Mouse (Mus musculus): ENCODE data around the gene Fars2. TPM values are rescaled to one million over a fixed set of nuclear protein-coding genes. Genes with fewer than 3 reads are reported as not detected.

Gene Fars2
- polyA plus RNA-seq, 1 experiment from 2014 or later = 31.0 TPM

GRCm38 (mm10) chr13:36477648-36478047 lies 360.4 kb downstream of the Fars2 start:
- 80% methylated on average over 5 of the region's 5 CpGs for WGBS
- no peak overlapping the region for H3K27ac ChIP-seq
- H3K27me3 ChIP-seq (ENCODE audit: insufficient read depth, poor library complexity, severe bottlenecking) = no peaks in the 10 kb centered on the region
- no peaks in the 10 kb centered on the region for H3K4me1 ChIP-seq (replicated peaks)
- H3K9me3 ChIP-seq = no peaks in the 10 kb centered on the region
- DNase-seq (ENCODE audit: low spot score) = no peak
- no peaks in the 10 kb centered on the region for H3K36me3 ChIP-seq
- no peak overlapping the region for H3K4me3 ChIP-seq

GRCm38 (mm10) chr13:36478243-36478642 lies 361.0 kb downstream of the Fars2 start:
- 78% methylated on average over 3 of the region's 3 CpGs for WGBS
- no peaks in the 10 kb centered on the region for H3K4me1 ChIP-seq (replicated peaks)

GRCm38 (mm10) chr13:36480101-36480500 lies 362.9 kb downstream of the Fars2 start:
- Histone ChIP-seq H3K9me3 (no peaks in the 10 kb centered on the region), H3K4me3 (no peak overlapping the region), H3K27me3 (ENCODE audit: insufficient read depth, poor library complexity, severe bottlenecking) (no peaks in the 10 kb centered on the region), H3K36me3 (no peaks in the 10 kb centered on the region), H3K4me1 (replicated peaks) (no peaks in the 10 kb centered on the region), H3K27ac (no peak overlapping the region)
- no peak for DNase-seq (ENCODE audit: low spot score)
- 92% methylated on average over 2 of the region's 2 CpGs for WGBS

More at GRCm38 (mm10) chr13:36478243-36478642, 361.0 kb downstream of the Fars2 start:
- Histone ChIP-seq H3K4me3 (no peak overlapping the region), H3K27me3 (ENCODE audit: insufficient read depth, poor library complexity, severe bottlenecking) (no peaks in the 10 kb centered on the region), H3K9me3 (no peaks in the 10 kb centered on the region), H3K36me3 (no peaks in the 10 kb centered on the region), H3K27ac (no peak overlapping the region)
- DNase-seq (ENCODE audit: low spot score) = no peak

GRCm38 (mm10) chr13:36484391-36484790 lies 367.2 kb downstream of the Fars2 start:
- Histone ChIP-seq H3K9me3 (no peaks in the 10 kb centered on the region), H3K4me1 (replicated peaks) (no peaks in the 10 kb centered on the region), H3K4me3 (no peak overlapping the region), H3K36me3 (no peaks in the 10 kb centered on the region), H3K27ac (no peak overlapping the region), H3K27me3 (ENCODE audit: insufficient read depth, poor library complexity, severe bottlenecking) (no peaks in the 10 kb centered on the region)
- no peak for DNase-seq (ENCODE audit: low spot score)
- 96% methylated on average over 2 of the region's 2 CpGs for WGBS

- no peaks in the 10 kb centered on the region for H3K9me3 ChIP-seq
- no peak overlapping the region for H3K27ac ChIP-seq
- no peak overlapping the region for H3K4me3 ChIP-seq
- H3K36me3 ChIP-seq = no peaks in the 10 kb centered on the region
- WGBS = 90% methylated on average over 11 of the region's 11 CpGs
- H3K4me1 ChIP-seq (replicated peaks) = peaks cover 7% of the 10 kb centered on the region
- no peaks in the 10 kb centered on the region for H3K27me3 ChIP-seq (ENCODE audit: insufficient read depth, poor library complexity, severe bottlenecking)
- DNase-seq (ENCODE audit: low spot score) = no peak
Measured at GRCm38 (mm10) chr13:36486756-36487155, 369.5 kb downstream of the Fars2 start.

GRCm38 (mm10) chr13:36489365-36489764 lies 372.2 kb downstream of the Fars2 start:
- Histone ChIP-seq H3K4me3 (no peak overlapping the region), H3K27me3 (ENCODE audit: insufficient read depth, poor library complexity, severe bottlenecking) (no peaks in the 10 kb centered on the region), H3K4me1 (replicated peaks) (peaks cover 7% of the 10 kb centered on the region), H3K36me3 (no peaks in the 10 kb centered on the region), H3K9me3 (no peaks in the 10 kb centered on the region), H3K27ac (no peak overlapping the region)
- WGBS = 83% methylated on average over 2 of the region's 2 CpGs
- DNase-seq (ENCODE audit: low spot score) = no peak

- H3K36me3 ChIP-seq = no peaks in the 10 kb centered on the region
- H3K4me3 ChIP-seq = no peak overlapping the region
- no peaks in the 10 kb centered on the region for H3K9me3 ChIP-seq
- no peak for DNase-seq (ENCODE audit: low spot score)
- peaks cover 7% of the 10 kb centered on the region for H3K4me1 ChIP-seq (replicated peaks)
- no peak overlapping the region for H3K27ac ChIP-seq
- no peaks in the 10 kb centered on the region for H3K27me3 ChIP-seq (ENCODE audit: insufficient read depth, poor library complexity, severe bottlenecking)
- 62% methylated on average over 7 of the region's 7 CpGs for WGBS
Measured at GRCm38 (mm10) chr13:36490612-36491011, 373.4 kb downstream of the Fars2 start.

GRCm38 (mm10) chr13:36492397-36492796 lies 375.2 kb downstream of the Fars2 start:
- WGBS = 87% methylated on average over 3 of the region's 3 CpGs
- Histone ChIP-seq H3K27ac (no peak overlapping the region), H3K4me1 (replicated peaks) (peaks cover 7% of the 10 kb centered on the region), H3K4me3 (no peak overlapping the region), H3K36me3 (no peaks in the 10 kb centered on the region), H3K27me3 (ENCODE audit: insufficient read depth, poor library complexity, severe bottlenecking) (no peaks in the 10 kb centered on the region), H3K9me3 (no peaks in the 10 kb centered on the region)
- DNase-seq (ENCODE audit: low spot score) = no peak

GRCm38 (mm10) chr13:36493294-36493693 lies 376.1 kb downstream of the Fars2 start:
- Histone ChIP-seq H3K4me3 (no peak overlapping the region), H3K4me1 (replicated peaks) (peaks cover 7% of the 10 kb centered on the region), H3K36me3 (no peaks in the 10 kb centered on the region), H3K27me3 (ENCODE audit: insufficient read depth, poor library complexity, severe bottlenecking) (no peaks in the 10 kb centered on the region), H3K9me3 (no peaks in the 10 kb centered on the region), H3K27ac (no peak overlapping the region)
- 82% methylated on average over 2 of the region's 2 CpGs for WGBS
- no peak for DNase-seq (ENCODE audit: low spot score)

GRCm38 (mm10) chr13:36493762-36494161 lies 376.6 kb downstream of the Fars2 start:
- H3K4me3 ChIP-seq = no peak overlapping the region
- WGBS = 85% methylated on average over 7 of the region's 7 CpGs

GRCm38 (mm10) chr13:36495980-36496379 lies 378.8 kb downstream of the Fars2 start:
- whole genome bisulfite sequencing = 87% methylated on average over 2 of the region's 2 CpGs
- peaks cover 4% of the 10 kb centered on the region; the same call in 1 of the 2 replicates for H3K4me1 ChIP-seq (replicated peaks)
- H3K9me3 ChIP-seq = no peaks in the 10 kb centered on the region
- DNase-seq (ENCODE audit: low spot score) = no peak
- H3K27ac ChIP-seq = no peak overlapping the region
- no peak overlapping the region for H3K4me3 ChIP-seq
- H3K27me3 ChIP-seq (ENCODE audit: insufficient read depth, poor library complexity, severe bottlenecking) = no peaks in the 10 kb centered on the region
- H3K36me3 ChIP-seq = no peaks in the 10 kb centered on the region

More at GRCm38 (mm10) chr13:36493762-36494161, 376.6 kb downstream of the Fars2 start:
- no peak for DNase-seq (ENCODE audit: low spot score)
- Histone ChIP-seq H3K4me1 (replicated peaks) (peaks cover 7% of the 10 kb centered on the region), H3K27me3 (ENCODE audit: insufficient read depth, poor library complexity, severe bottlenecking) (no peaks in the 10 kb centered on the region), H3K36me3 (no peaks in the 10 kb centered on the region), H3K9me3 (no peaks in the 10 kb centered on the region), H3K27ac (no peak overlapping the region)

- H3K27me3 ChIP-seq (ENCODE audit: insufficient read depth, poor library complexity, severe bottlenecking) = no peaks in the 10 kb centered on the region
- H3K27ac ChIP-seq = no peak overlapping the region
- DNase-seq (ENCODE audit: low spot score) = no peak
- H3K4me3 ChIP-seq = no peak overlapping the region
- H3K9me3 ChIP-seq = no peaks in the 10 kb centered on the region
- no peaks in the 10 kb centered on the region for H3K36me3 ChIP-seq
- WGBS = 91% methylated on average over 4 of the region's 4 CpGs
- peaks cover 4% of the 10 kb centered on the region; the same call in 1 of the 2 replicates for H3K4me1 ChIP-seq (replicated peaks)
Measured at GRCm38 (mm10) chr13:36497346-36497745, 380.1 kb downstream of the Fars2 start.

- H3K4me1 ChIP-seq (replicated peaks) = peaks cover 4% of the 10 kb centered on the region; the same call in 1 of the 2 replicates
- no peaks in the 10 kb centered on the region for H3K9me3 ChIP-seq
- no peaks in the 10 kb centered on the region for H3K36me3 ChIP-seq
- 83% methylated on average over 4 of the region's 4 CpGs for WGBS
- DNase-seq (ENCODE audit: low spot score) = no peak
- no peak overlapping the region for H3K27ac ChIP-seq
- H3K4me3 ChIP-seq = no peak overlapping the region
- no peaks in the 10 kb centered on the region for H3K27me3 ChIP-seq (ENCODE audit: insufficient read depth, poor library complexity, severe bottlenecking)
Measured at GRCm38 (mm10) chr13:36500370-36500905, 383.2 kb downstream of the Fars2 start.

- no peaks in the 10 kb centered on the region for H3K36me3 ChIP-seq
- H3K27me3 ChIP-seq (ENCODE audit: insufficient read depth, poor library complexity, severe bottlenecking) = no peaks in the 10 kb centered on the region
- H3K9me3 ChIP-seq = no peaks in the 10 kb centered on the region
- no peak overlapping the region for H3K4me3 ChIP-seq
- H3K4me1 ChIP-seq (replicated peaks) = peaks cover 4% of the 10 kb centered on the region; the same call in 1 of the 2 replicates
- no peak overlapping the region for H3K27ac ChIP-seq
- 83% methylated on average over 3 of the region's 3 CpGs for WGBS
- no peak for DNase-seq (ENCODE audit: low spot score)
Measured at GRCm38 (mm10) chr13:36503551-36503950, 386.3 kb downstream of the Fars2 start.

Data from hindbrain, embryonic 10.5 days (tissue).